ENCODE assay signal across 17 mouse cellular contexts in genomic region chr2:30736705-30737104, GRCm38 (mm10).
A peak's percentile ranks its signal among the peaks of the same experiment; 100 is the strongest.
DNase-seq lines count a peak whose midpoint lies in the region; ATAC-seq and TF ChIP-seq lines count a peak whose summit lies in the region.
"Had no signal": no experiment of that assay in that cellular context is flagged by ENCODE, and none has a peak within 500 bp of the region (broad histone marks: within the 10 kb centered on the region; RNA-seq: fewer than 3 reads in every experiment).

No protein-coding gene starts in this region.

- WGBS in forebrain, embryonic 10.5 days, result 63% methylated on average over 6 of the region's 6 CpGs
- WGBS in forebrain, embryonic 11.5 days, result 59% methylated on average over 6 of the region's 6 CpGs
- 48% methylated on average over 6 of the region's 6 CpGs for WGBS in midbrain, embryonic 13.5 days
- WGBS in midbrain, embryonic 11.5 days, result 48% methylated on average over 6 of the region's 6 CpGs
- WGBS in hindbrain, embryonic 14.5 days, result 45% methylated on average over 6 of the region's 6 CpGs
- WGBS in thymus, adult 2 months, result 85% methylated on average over 6 of the region's 6 CpGs

- no peak for TF ChIP-seq CTCF in thymus, adult 2 months (IDR thresholded peaks at IDR 0.05; ENCODE audit: borderline replicate concordance, control insufficient read depth, extremely low read depth, insufficient read depth, low read length, poor library complexity)

- no peak overlapping the region for H3K4me2 ChIP-seq in forebrain, embryonic 11.5 days (ENCODE audit: low read depth, low read length, severe bottlenecking)
- H3K4me2 ChIP-seq in midbrain, embryonic 13.5 days (replicated peaks), result no peak overlapping the region
- no peak overlapping the region for H3K4me2 ChIP-seq in midbrain, embryonic 11.5 days
- no peak overlapping the region for H3K4me2 ChIP-seq in hindbrain, embryonic 14.5 days (replicated peaks)
- H3K4me2 ChIP-seq: liver, embryonic 12.5 days; lung, embryonic 14.5 days had no signal

- no peaks in the 10 kb centered on the region for H3K27me3 ChIP-seq in forebrain, embryonic 10.5 days (ENCODE audit: poor library complexity, severe bottlenecking)
- H3K27me3 ChIP-seq in forebrain, embryonic 11.5 days (ENCODE audit: control insufficient read depth, insufficient read depth, low read length), result no peaks in the 10 kb centered on the region
- no peaks in the 10 kb centered on the region for H3K27me3 ChIP-seq in midbrain, embryonic 13.5 days
- H3K27me3 ChIP-seq in midbrain, embryonic 11.5 days (ENCODE audit: control insufficient read depth, insufficient read depth, low read length), result no peaks in the 10 kb centered on the region
- H3K27me3 ChIP-seq in hindbrain, embryonic 14.5 days (ENCODE audit: control insufficient read depth, insufficient read depth, low read length), result no peaks in the 10 kb centered on the region
- H3K27me3 ChIP-seq in thymus, adult 2 months (ENCODE audit: control insufficient read depth, insufficient read depth, low read length), result no peaks in the 10 kb centered on the region
- H3K27me3 ChIP-seq: liver, embryonic 12.5 days had no signal

- H3K9me3 ChIP-seq in forebrain, embryonic 10.5 days, result 0 out of 2 replicates have a peak, but pooled peaks cover 2% of the 10 kb centered on the region
- no peaks in the 10 kb centered on the region for H3K9me3 ChIP-seq in forebrain, embryonic 11.5 days (ENCODE audit: control insufficient read depth, low read length)
- peaks cover 4% of the 10 kb centered on the region; the same call in 1 of the 2 replicates for H3K9me3 ChIP-seq in midbrain, embryonic 13.5 days
- H3K9me3 ChIP-seq in midbrain, embryonic 11.5 days (ENCODE audit: control insufficient read depth, low read length), result no peaks in the 10 kb centered on the region
- H3K9me3 ChIP-seq in hindbrain, embryonic 14.5 days (ENCODE audit: control insufficient read depth, low read length), result 0 out of 2 replicates have a peak, but pooled peaks cover 3% of the 10 kb centered on the region
- H3K9me3 ChIP-seq: liver, embryonic 12.5 days had no signal

- H3K27ac ChIP-seq in forebrain, embryonic 10.5 days, result peak overlapping the region; percentile 56; the same call in 1 of the 2 replicates
- no peak overlapping the region for H3K27ac ChIP-seq in forebrain, embryonic 11.5 days (ENCODE audit: low read depth, low read length)
- H3K27ac ChIP-seq in midbrain, embryonic 13.5 days, result peak overlapping the region; percentile 30; the same call in 1 of the 2 replicates
- no peak overlapping the region; the same call in 1 of the 2 replicates for H3K27ac ChIP-seq in midbrain, embryonic 11.5 days (ENCODE audit: low read depth, low read length)
- H3K27ac ChIP-seq in hindbrain, embryonic 14.5 days, result peak overlapping the region; percentile 72
- no peak overlapping the region for H3K27ac ChIP-seq in thymus, adult 2 months (ENCODE audit: control insufficient read depth, insufficient read depth, low read length)
- H3K27ac ChIP-seq: heart, adult 2 months; liver, embryonic 12.5 days had no signal

- no peak overlapping the region for H3K4me3 ChIP-seq in forebrain, embryonic 10.5 days
- H3K4me3 ChIP-seq in forebrain, embryonic 11.5 days (ENCODE audit: low read depth, low read length), result no peak overlapping the region
- H3K4me3 ChIP-seq in midbrain, embryonic 13.5 days (replicated peaks), result no peak overlapping the region
- no peak overlapping the region for H3K4me3 ChIP-seq in midbrain, embryonic 11.5 days (ENCODE audit: low read depth, low read length)
- H3K4me3 ChIP-seq in hindbrain, embryonic 14.5 days (replicated peaks; ENCODE audit: low read length), result no peak overlapping the region
- no peak overlapping the region for H3K4me3 ChIP-seq in thymus, adult 2 months (ENCODE audit: control insufficient read depth, insufficient read depth, low read length)
- H3K4me3 ChIP-seq: heart, adult 2 months; liver, embryonic 12.5 days had no signal

- no peaks in the 10 kb centered on the region for H3K36me3 ChIP-seq in forebrain, embryonic 10.5 days (replicated peaks)
- no peaks in the 10 kb centered on the region for H3K36me3 ChIP-seq in forebrain, embryonic 11.5 days (ENCODE audit: control insufficient read depth, insufficient read depth, low read length)
- no peaks in the 10 kb centered on the region for H3K36me3 ChIP-seq in midbrain, embryonic 13.5 days
- no peaks in the 10 kb centered on the region for H3K36me3 ChIP-seq in midbrain, embryonic 11.5 days (ENCODE audit: control insufficient read depth, insufficient read depth, low read length)
- no peaks in the 10 kb centered on the region for H3K36me3 ChIP-seq in hindbrain, embryonic 14.5 days (replicated peaks; ENCODE audit: control insufficient read depth, insufficient read depth)
- no peaks in the 10 kb centered on the region for H3K36me3 ChIP-seq in thymus, adult 2 months (ENCODE audit: control insufficient read depth, insufficient read depth, low read length)
- H3K36me3 ChIP-seq: liver, embryonic 12.5 days had no signal

- no peak for ATAC-seq in forebrain, embryonic 11.5 days (replicated peaks; ENCODE audit: low FRiP score)
- no peak for ATAC-seq in midbrain, embryonic 13.5 days
- no peak for ATAC-seq in midbrain, embryonic 11.5 days (ENCODE audit: low FRiP score)
- no peak for ATAC-seq in hindbrain, embryonic 14.5 days (ENCODE audit: low FRiP score)
- ATAC-seq in inflammation-experienced regulatory T-cells, adult 6 months, result no peak
- ATAC-seq: liver, embryonic 12.5 days had no signal

- no peak overlapping the region for H3K9ac ChIP-seq in forebrain, embryonic 11.5 days (ENCODE audit: low read length)
- H3K9ac ChIP-seq in midbrain, embryonic 13.5 days (replicated peaks), result no peak overlapping the region
- no peak overlapping the region for H3K9ac ChIP-seq in midbrain, embryonic 11.5 days (ENCODE audit: low read length)
- H3K9ac ChIP-seq in hindbrain, embryonic 14.5 days, result no peak overlapping the region
- H3K9ac ChIP-seq: liver, embryonic 12.5 days; lung, embryonic 14.5 days had no signal

- DNase-seq in forebrain, embryonic 10.5 days (ENCODE audit: extremely low spot score, low spot score), result no peak
- DNase-seq in forebrain, embryonic 11.5 days (ENCODE audit: low spot score), result no peak
- DNase-seq in midbrain, embryonic 11.5 days (ENCODE audit: low spot score, missing footprints), result no peak
- no peak for DNase-seq in hindbrain, embryonic 14.5 days (ENCODE audit: low spot score)
- no peak for DNase-seq in thymus, adult 2 months
- no peak for DNase-seq in thymus, postnatal 4 days
- DNase-seq: cerebellum, postnatal 10 days; embryo, embryonic 11 days; gastrocnemius, postnatal 14 days; heart, adult 2 months; kidney, adult 9 months; kidney, postnatal 36 days; left cerebral cortex, postnatal 4 days; lung, embryonic 14.5 days had no signal

- no peak for TF ChIP-seq POLR2A in thymus, adult 2 months (IDR thresholded peaks at IDR 0.05; ENCODE audit: control insufficient read depth, extremely low read depth, insufficient read depth, low read length, poor library complexity)

- peaks cover 25% of the 10 kb centered on the region for H3K4me1 ChIP-seq in forebrain, embryonic 10.5 days
- peaks cover 8% of the 10 kb centered on the region; the same call in 1 of the 2 replicates for H3K4me1 ChIP-seq in forebrain, embryonic 11.5 days (replicated peaks; ENCODE audit: control insufficient read depth, insufficient read depth, low read length)
- H3K4me1 ChIP-seq in midbrain, embryonic 13.5 days (replicated peaks), result peaks cover 29% of the 10 kb centered on the region
- peaks cover 10% of the 10 kb centered on the region; the same call in 1 of the 2 replicates for H3K4me1 ChIP-seq in midbrain, embryonic 11.5 days (ENCODE audit: control insufficient read depth, insufficient read depth, low read length)
- H3K4me1 ChIP-seq in hindbrain, embryonic 14.5 days (replicated peaks; ENCODE audit: control insufficient read depth, insufficient read depth, low read length), result peaks cover 28% of the 10 kb centered on the region
- H3K4me1 ChIP-seq in thymus, adult 2 months (replicated peaks; ENCODE audit: control insufficient read depth, insufficient read depth, low read length), result peaks cover 10% of the 10 kb centered on the region

Comparison
In these comparisons a context has a peak if more than half of its experiments do, and no peak if none do; other contexts are left out.
1. H3K27ac ChIP-seq: peak in forebrain, embryonic 10.5 days (single experiment), midbrain, embryonic 13.5 days (single experiment) and hindbrain, embryonic 14.5 days (single experiment); none in forebrain, embryonic 11.5 days (single experiment), midbrain, embryonic 11.5 days (single experiment) and thymus, adult 2 months (single experiment).